Mouse (Mus musculus): Measurements from ENCODE around the gene Spsb1.
A peak's percentile ranks its signal among the peaks of the same experiment; 100 is the strongest.

Spsb1 gene

DNA sequence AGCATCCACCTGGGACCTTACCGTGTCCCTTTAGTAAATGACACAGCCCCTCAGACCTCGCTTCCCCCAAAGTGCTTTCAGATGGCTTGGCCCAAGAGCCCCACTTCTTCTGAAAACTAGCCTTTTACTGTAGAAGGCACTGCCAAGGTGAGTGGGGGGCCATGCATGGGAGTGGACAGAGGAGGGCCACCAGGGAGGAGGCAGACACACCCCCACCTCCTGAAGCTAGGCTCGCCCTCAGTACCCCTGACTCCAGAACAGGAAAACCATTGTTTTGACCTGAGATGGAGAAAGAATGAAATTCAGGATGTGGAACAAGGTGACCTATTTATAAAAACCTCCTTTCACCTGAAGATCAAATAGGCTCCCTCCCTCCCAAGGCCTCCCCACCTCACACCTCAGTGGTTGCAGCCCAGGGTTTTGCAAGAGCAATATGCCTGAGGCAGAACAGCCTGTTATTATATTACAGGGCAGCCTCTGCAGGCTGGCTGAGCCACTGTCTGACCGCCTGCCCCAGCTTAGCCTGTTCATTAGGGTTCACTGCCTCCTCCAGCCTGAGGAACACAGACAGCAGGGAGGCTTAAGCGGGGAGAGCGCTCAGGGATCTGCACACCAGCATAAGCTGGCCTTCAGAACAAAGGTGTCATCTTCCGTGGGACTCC is 41.0 kb downstream of the Spsb1 start:
- no peak for DNase-seq (ENCODE audit: low spot score)

DNA sequence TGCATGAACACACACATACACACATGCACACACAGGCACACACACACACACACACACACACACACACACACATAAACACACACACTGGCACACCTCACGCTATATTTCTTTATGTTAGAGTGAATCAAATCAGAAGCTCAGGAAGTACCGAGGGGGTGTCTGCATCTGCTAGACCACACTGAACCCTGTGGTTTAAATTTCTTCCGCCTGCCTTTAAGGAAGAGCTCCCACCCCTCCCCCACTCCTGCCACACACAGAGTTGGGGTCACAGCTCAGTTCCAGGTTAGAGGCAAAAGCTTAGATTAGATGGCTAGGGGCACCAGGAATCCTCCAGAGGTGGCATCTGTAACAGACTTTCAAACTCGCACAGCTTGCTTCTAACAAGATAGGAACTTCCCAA is 42.4 kb downstream of the Spsb1 start:
- DNase-seq (ENCODE audit: low spot score) = no peak

DNA sequence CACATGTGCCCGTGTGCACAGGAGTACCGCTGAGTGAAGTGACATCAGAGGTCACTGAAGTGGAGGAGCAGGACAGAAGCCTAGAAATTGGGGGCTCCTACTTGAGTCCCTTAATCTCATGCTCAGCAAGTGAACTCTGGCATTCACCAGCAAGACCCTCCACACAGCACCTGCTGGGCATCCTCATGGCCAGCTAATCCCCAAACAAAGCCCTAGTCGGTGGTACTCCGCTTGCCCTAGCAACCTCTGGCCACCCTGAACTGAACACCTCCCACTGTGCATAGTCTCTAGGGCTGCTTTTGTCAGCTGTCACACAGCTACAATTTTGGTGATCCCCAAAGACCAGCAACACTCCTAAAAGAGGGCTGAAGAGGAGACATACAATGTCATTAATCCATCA is 44.3 kb downstream of the Spsb1 start:
- DNase-seq (ENCODE audit: low spot score) = no peak

DNA sequence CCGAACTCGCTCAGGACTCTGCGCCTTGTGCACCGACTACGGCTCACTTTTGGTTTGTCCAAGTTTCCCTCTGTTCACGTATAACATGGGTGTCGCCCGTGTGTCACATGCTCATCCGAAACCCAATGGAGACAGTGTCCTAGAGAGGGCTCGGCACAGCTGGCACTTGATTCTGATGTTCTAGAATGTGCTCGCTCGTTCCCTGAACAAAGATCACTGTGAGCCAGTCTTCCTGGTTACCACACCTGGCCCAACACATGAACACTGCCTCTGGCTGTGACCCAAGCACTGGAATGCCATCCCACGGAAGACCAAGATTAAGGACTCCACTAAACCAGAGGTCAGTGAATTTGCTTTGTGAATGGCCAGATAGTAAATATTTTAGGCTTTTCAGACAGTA is 45.3 kb downstream of the Spsb1 start:
- no peak for DNase-seq (ENCODE audit: low spot score)

DNA sequence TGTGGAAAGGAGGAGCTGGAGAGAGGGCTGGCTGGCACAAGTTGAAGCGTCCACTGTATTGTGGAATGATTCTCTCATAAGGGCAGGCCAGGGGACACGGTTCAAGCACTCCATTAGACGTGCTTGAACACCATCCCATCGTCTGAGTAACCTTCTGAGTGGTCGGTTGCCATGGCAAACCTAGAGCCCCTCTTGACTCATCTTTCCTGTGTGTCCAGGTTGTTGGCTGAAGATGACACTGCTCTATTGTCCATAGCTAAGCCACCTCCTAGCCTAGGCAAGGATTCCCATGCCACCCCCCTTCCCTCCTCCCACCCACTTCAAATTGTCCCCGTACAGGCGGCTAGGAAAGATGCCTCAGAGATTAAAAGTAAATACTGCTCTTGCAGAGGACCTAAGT is 45.9 kb downstream of the Spsb1 start:
- no peak for DNase-seq (ENCODE audit: low spot score)

DNA sequence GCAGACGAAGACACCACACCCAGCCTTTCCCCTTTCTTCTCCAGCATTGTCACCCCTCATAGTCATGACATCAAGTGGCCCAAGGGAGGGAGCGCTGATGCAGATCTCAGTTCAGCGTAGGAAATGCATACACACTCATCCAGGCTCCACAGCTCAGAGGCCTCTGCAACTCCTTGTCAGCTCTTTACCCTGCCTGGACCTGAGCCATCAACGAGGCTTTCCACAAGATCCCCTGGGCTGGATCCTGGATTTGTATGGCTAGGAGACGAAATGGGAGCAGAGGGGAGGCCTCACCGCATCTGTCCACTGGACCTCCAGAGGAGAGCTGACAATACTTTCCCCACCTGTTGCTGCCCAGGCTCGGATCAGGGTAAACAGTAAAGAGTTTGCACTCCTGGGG is 47.2 kb downstream of the Spsb1 start:
- no peak for DNase-seq (ENCODE audit: low spot score)

DNA sequence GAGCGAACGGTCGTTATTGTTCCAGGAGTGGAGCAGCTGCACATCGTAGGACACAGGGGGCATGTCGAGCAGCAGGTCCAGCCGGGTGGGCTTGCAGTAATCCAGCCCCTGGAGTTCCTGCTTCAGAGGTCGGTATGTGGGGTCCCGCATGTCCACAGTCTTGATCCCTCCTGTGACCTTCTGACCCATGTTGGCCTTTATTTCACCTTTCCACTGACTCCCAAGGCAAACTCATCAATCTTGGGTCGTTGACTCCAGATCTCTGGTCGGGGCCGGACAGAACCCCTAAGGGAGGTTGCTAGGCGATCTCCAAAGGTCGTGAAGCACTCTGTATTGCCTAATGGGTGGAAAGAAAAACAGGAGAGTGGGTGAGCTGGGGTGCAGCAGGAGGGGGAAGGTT is 47.9 kb downstream of the Spsb1 start:
- no peak for DNase-seq (ENCODE audit: low spot score)

DNA sequence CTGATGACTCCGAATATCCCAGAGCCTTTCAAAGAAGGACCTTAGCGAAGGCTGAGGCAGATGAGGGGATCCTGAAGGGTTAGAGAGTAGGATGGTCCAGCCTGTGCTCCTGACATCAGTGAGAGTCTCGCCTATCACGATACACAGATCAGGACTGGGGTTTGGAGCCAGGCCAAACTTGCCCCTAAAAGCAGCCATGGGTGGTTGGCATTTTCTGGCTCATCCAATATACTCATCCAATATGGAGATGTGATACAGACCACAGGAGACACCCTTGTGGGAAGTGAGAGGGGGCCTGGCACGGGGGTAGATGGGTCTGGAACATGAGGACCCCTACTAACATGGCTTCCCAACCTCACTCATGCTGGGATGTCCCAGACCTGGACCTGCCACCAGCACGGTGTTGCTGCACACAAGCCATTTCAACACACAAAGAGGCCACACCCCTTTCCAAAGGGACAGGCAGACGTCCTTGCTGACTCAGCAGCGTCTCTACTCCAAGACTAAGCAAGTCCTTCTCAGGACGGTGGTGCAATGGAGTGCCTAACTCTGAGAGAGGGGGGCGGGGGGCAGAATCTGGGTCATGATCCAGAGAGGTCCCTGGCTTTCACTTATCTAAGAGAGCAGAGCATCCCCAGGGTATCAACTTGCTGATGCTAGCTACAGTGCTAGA is 49.4 kb downstream of the Spsb1 start:
- DNase-seq (ENCODE audit: low spot score) = no peak

- DNase-seq (ENCODE audit: low spot score) = no peak
These were observed 51.8 kb downstream of the Spsb1 start for GRCm38 (mm10) chr4:149903026-149903425.

DNA sequence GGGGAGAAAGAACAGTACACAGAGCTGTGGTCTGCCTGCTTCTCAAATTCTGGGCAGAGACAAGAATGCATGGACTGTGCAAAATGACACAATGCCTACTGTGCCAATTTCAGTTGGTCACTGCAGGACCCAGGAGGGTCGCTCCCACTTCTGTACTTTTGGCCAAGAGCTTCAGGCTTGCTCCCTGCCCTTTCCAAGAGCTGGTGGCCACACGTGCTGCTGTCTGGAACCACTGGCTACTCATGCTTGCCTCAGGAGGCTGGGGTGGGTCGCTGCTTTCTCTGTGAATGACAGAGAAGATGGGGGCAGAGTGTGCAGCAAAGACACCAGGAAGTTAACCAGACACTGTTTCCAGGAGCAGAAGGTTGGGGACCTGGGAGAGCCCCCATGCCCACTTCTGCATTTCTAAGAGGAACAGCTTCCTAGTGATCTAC is 53.5 kb downstream of the Spsb1 start:
- DNase-seq (ENCODE audit: low spot score) = no peak

DNA sequence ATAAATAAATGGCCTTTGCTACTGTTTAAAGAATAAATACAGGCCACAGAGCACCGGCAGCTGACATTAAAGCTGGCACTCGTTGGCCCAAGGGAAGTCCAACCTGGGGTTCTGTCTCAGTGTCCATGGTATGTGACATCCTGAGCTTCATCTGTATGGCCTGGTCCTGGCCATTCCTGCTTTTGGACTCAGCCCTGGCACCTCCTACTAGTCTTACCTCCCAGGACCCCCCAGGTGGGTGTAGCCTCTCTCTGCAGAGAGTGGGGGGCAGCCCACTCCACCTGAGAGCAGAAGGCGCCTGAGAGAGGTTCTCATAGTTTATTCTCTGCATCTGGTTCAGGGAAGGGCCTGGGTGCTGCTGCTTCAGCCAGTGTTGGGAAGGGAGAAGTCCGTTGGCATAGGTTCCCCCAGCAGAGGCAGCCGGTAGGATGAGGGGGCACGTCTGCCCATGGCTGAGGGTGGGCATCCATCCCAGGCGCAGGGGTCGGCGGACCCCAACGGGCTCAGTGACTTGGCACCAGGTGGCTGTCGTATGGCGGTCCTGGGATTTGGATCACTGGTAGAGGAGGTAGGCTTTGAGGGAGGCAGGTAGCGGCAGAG is 57.1 kb downstream of the Spsb1 start:
- no peak for DNase-seq (ENCODE audit: low spot score)

DNA sequence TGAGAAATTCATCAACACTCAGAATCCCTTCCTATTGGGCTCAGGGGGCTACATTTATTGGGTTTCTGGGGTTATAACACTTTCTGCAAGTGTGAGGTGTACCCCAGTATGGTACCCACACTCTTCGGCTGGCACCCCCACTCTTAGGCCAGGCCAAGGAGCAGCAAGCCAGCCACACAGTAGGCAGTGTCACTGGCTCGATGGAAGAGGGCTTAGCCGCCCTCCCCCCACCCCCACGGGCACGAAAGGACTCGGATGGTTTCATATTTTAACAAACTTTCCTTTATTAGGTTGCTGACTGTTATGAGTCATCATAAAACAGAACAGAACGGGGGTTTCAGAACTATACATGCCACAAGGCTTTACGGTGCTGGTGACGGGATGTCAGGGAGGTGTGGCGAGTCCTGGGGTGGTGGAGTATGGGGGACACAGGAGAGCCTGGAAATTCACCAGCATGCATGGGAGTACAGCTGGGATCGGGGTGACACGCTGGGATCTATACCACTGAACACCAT is 58.8 kb downstream of the Spsb1 start:
- DNase-seq (ENCODE audit: low spot score) = no peak

GRCm38 (mm10) chr4:149895226-149895625 is 59.6 kb downstream of the Spsb1 start:
- DNase-seq (ENCODE audit: low spot score) = no peak

GRCm38 (mm10) chr4:149894300-149894699 is 60.5 kb downstream of the Spsb1 start:
- no peak for DNase-seq (ENCODE audit: low spot score)

DNA sequence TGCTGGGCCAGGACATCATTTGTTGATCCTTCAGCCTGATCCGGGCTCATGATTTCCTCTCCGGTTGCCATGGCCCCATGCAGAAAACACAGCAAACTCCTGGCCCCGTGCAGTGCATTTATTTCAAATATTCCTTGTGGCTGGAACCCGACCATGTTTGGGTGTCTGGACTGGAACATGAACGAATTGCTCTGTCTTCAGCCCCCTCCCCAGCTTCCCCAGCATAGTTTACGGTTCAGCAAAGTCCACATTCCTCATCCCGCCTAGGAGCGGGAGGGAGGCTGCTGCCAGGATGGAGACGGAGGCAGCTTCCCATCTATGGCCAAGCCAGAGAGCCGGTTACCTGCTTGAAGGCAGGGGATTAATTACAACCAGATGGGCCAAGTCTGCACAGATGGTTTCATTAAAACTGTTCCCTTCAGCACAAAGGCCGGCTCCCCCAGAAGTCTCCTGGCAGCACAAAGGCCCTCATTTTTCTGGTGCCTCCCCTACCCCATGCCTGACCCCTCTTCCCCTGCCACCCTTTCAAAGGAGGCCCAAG is 61.2 kb downstream of the Spsb1 start:
- peak; percentile 47 for DNase-seq (ENCODE audit: low spot score)

GRCm38 (mm10) chr4:149891172-149891960 is 63.5 kb downstream of the Spsb1 start:
- no peak for DNase-seq (ENCODE audit: low spot score)

- peak; percentile 67 for DNase-seq (ENCODE audit: low spot score)
These were observed 64.3 kb downstream of the Spsb1 start for GRCm38 (mm10) chr4:149890551-149890950.

DNA sequence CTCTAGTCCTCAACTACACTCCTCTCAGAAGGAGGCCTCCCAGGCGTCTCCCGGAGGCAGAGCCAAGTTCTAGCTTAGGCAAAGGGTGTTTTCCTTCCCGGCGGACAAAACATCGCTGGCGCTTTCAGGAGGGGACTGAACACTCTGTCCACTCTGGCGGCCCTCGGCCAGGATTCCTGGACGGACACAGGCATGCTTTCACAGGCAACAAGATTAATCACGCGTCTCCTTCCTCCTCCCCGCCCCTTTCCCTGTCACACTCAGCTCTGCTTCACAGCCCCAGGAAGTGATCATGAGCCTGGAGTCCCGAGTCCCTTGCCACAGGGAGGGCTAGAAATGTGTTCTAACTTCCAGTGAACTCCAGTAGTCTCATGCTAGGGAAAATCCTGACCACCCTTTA is 65.0 kb downstream of the Spsb1 start:
- DNase-seq (ENCODE audit: low spot score) = peak; percentile 89

DNA sequence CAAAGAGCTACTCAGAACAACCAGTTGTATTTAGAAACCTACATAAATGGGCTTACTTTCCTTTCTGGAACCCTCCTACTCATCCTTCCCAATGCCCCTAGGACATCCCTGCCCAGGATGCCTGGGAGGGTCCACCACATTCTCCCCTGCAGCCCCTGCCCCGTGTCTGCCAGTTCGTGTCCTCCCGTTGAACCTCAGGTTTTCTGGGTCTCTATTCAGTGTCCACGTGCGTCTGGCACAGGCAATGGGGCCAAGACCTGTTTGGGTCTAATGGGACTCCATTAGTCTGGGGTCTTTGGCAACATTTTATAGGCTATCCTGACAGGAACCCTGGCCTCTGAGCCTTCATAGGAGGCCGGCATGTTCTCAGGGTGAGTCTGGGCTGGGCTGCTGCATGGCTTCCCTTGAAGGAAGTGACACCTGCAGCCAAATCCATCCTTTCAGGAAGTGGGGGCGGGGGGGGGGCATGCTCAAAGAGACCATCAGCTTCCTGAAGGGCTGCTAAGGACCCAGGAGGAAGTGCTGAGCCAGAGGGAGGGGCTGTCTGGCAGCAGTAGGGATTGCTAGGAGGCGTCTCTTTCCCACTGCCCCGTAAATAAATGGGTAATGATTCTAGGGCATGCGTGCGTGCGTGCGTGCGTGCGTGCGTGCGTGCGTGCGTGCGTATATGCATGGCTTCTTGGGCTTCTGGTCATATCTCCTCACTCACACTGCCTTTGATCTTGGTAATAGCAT is 65.9 kb downstream of the Spsb1 start:
- DNase-seq (ENCODE audit: low spot score) = no peak

DNA sequence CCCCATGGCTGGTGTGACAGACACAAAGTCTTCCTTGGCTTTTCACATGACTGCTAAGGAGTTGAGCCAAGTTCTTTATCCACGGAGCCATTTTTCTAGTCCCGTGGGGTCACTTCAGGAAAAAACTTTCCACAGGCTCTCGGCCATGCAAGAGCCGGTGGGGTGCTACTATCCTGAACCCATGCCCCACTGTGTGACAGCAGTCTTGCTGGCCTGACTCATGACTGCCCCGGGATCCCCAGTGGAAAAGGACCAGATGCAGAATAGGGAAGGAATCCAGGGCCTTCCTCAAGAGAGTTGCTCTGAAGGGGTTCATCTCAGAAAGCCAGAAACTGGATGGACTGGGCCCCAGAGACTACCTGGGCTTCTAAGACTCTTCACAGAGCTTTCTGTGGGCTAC is 66.7 kb downstream of the Spsb1 start:
- no peak for DNase-seq (ENCODE audit: low spot score)

Data from urinary bladder, postnatal 14 days (tissue).